Mouse (Mus musculus): ENCODE measurements around the gene C530008M17Rik. TPM values are rescaled to one million over a fixed set of nuclear protein-coding genes. Genes with fewer than 3 reads are reported as not detected.

Gene C530008M17Rik
- polyA plus RNA-seq, 1 experiment from 2014 or later = 58.3 TPM

DNA sequence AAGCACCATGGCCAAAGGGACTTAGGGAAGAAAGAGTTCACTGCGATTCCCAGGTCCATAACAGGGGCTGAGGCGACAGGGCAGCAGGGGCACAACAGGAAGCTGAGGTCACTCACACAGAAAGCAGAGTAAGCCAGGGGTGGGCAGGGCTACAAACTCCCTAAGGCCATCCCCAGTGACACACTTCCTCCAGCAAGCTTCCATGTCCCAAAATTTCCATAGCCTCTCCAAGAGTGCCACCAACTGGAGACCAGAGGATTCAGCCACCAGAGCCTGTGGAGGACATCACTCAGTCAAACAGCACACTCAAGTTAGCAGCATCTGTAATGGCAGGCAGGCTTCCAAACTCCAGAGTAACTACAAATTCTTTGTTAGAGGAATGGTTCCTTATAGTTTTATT lies 20.7 kb upstream of the C530008M17Rik start:
- no peaks in the 10 kb centered on the region for H3K4me1 ChIP-seq (ENCODE audit: control insufficient read depth, insufficient read depth, low read length)
- no peak overlapping the region for H3K9ac ChIP-seq (ENCODE audit: low read depth, low read length)
- peaks cover 10% of the 10 kb centered on the region for H3K36me3 ChIP-seq (ENCODE audit: control insufficient read depth, insufficient read depth, low read length)
- 97% methylated on average over 2 of the region's 2 CpGs for WGBS
- no peak overlapping the region for H3K4me3 ChIP-seq (ENCODE audit: low read depth, low read length)
- H3K27me3 ChIP-seq (ENCODE audit: control insufficient read depth, insufficient read depth, low read depth, low read length) = no peaks in the 10 kb centered on the region
- no peak overlapping the region for H3K27ac ChIP-seq (ENCODE audit: low read length)
- no peaks in the 10 kb centered on the region for H3K9me3 ChIP-seq (replicated peaks; ENCODE audit: control insufficient read depth, low read length, poor library complexity, severe bottlenecking)
- no peak overlapping the region for H3K4me2 ChIP-seq (ENCODE audit: low read length)
- no peak for ATAC-seq

DNA sequence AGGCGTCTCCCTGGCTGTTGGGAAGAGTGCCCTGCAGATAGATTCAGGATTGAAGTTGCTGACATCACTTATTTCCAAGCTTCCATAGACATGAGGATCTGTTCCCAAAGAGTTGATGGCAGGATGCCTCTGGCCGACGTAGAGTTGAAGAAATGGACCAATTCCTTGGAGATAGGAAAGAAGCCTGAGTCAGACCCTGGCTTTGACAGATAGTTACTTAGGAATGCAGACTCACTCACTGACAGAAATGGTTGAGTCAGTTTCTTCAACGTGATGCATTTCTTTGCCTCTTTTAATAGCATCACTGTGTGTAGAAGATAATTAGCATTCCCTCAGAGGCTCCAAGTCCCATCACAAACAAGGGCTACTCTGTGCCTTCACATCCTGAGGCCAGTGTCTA lies 14.2 kb upstream of the C530008M17Rik start:
- Histone ChIP-seq H3K9ac (ENCODE audit: low read depth, low read length) (no peak overlapping the region), H3K36me3 (ENCODE audit: control insufficient read depth, insufficient read depth, low read length) (peaks cover 7% of the 10 kb centered on the region; the same call in 1 of the 2 replicates), H3K4me3 (ENCODE audit: low read depth, low read length) (no peak overlapping the region), H3K4me1 (ENCODE audit: control insufficient read depth, insufficient read depth, low read length) (no peaks in the 10 kb centered on the region), H3K4me2 (ENCODE audit: low read length) (no peak overlapping the region), H3K27me3 (ENCODE audit: control insufficient read depth, insufficient read depth, low read depth, low read length) (no peaks in the 10 kb centered on the region), H3K9me3 (replicated peaks; ENCODE audit: control insufficient read depth, low read length, poor library complexity, severe bottlenecking) (no peaks in the 10 kb centered on the region), H3K27ac (ENCODE audit: low read length) (no peak overlapping the region)
- ATAC-seq = no peak
- 85% methylated on average over 4 of the region's 4 CpGs for WGBS

DNA sequence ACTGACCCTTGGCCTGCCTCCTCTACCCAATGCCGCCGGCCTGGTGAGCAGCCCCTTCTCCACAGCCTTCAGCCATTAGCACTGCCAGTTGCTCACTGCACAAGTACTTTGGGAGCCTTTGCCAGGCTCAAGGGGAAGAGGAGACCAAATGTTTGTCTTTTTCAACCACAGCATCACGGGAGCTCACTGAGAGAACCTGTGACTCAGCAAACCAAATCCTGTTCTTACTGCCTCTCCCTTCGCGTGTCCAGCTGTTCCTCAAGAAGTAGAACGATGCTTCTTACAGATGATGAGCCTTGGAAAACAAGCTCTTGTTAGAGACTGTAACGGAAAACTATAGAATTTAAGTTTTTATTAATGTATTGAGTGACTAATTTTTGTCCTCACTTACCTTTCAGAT lies 12.1 kb upstream of the C530008M17Rik start:
- Histone ChIP-seq H3K27ac (ENCODE audit: low read length) (no peak overlapping the region), H3K4me2 (ENCODE audit: low read length) (no peak overlapping the region), H3K36me3 (ENCODE audit: control insufficient read depth, insufficient read depth, low read length) (peaks cover 7% of the 10 kb centered on the region; the same call in 1 of the 2 replicates), H3K9me3 (replicated peaks; ENCODE audit: control insufficient read depth, low read length, poor library complexity, severe bottlenecking) (no peaks in the 10 kb centered on the region), H3K27me3 (ENCODE audit: control insufficient read depth, insufficient read depth, low read depth, low read length) (no peaks in the 10 kb centered on the region), H3K9ac (ENCODE audit: low read depth, low read length) (no peak overlapping the region), H3K4me1 (ENCODE audit: control insufficient read depth, insufficient read depth, low read length) (no peaks in the 10 kb centered on the region), H3K4me3 (ENCODE audit: low read depth, low read length) (no peak overlapping the region)
- no peak for ATAC-seq
- 95% methylated on average over 7 of the region's 7 CpGs for WGBS

DNA sequence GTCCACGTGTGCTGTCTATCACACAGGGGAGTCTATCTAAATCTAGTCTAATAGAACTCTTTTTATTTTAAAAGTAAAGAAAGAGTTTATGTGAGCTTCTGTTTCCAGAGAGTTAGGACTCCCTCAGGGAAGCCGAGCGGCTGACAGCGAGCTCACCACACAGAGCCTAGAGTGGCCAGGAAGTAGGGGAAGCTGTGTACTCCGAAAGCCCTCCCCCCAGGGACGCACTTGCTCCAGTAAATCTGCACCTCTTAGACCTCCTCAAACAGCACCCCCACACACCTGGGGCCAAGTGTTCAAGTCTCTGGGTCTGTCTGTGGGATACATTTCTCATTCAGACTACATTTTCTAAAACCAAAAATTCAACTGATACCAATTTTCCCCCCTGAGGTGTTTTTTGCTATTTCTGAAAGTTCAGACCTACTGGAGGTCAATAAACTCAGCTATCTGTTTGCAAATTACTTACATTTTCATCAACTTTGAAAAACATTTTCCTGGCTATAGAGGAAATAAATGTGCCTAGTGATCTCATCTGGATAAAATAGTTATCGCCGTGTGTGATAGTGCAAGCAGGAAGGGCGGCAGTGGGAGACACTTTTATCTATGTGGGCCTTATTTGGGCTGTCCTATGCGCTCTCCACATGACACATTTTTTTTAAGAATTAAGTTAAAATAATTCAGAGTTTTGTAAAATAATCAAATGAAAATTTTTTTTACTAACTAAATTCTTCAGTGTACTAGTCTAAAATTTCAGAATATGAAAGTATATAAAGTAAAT lies 11.0 kb upstream of the C530008M17Rik start:
- no peaks in the 10 kb centered on the region for H3K4me1 ChIP-seq (ENCODE audit: control insufficient read depth, insufficient read depth, low read length)
- WGBS = 93% methylated on average over 10 of the region's 10 CpGs
- H3K27ac ChIP-seq (ENCODE audit: low read length) = no peak overlapping the region
- H3K27me3 ChIP-seq (ENCODE audit: control insufficient read depth, insufficient read depth, low read depth, low read length) = no peaks in the 10 kb centered on the region
- peaks cover 7% of the 10 kb centered on the region; the same call in 1 of the 2 replicates for H3K36me3 ChIP-seq (ENCODE audit: control insufficient read depth, insufficient read depth, low read length)
- H3K4me2 ChIP-seq (ENCODE audit: low read length) = no peak overlapping the region
- no peaks in the 10 kb centered on the region for H3K9me3 ChIP-seq (replicated peaks; ENCODE audit: control insufficient read depth, low read length, poor library complexity, severe bottlenecking)
- no peak overlapping the region for H3K4me3 ChIP-seq (ENCODE audit: low read depth, low read length)
- no peak overlapping the region for H3K9ac ChIP-seq (ENCODE audit: low read depth, low read length)
- no peak for ATAC-seq

DNA sequence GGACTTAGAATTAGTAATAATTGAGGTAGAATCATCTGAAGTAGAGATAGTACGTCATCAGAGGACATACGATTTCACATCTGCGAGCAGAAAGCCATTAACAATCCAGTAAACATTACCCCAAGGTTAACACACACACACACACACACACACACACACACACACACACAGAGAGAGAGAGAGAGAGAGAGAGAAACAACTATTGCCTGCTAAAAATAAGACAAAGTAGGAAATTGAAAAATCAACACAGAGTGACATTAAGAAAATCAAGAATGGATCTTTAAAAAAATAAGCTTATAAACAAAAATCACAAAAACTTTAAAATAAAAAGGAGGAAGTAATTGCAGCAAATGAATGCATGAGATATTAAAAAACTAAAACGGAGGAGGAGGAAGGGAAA lies 6.4 kb upstream of the C530008M17Rik start:
- Histone ChIP-seq H3K36me3 (ENCODE audit: control insufficient read depth, insufficient read depth, low read length) (no peaks in the 10 kb centered on the region), H3K4me3 (ENCODE audit: low read depth, low read length) (no peak overlapping the region), H3K27ac (ENCODE audit: low read length) (no peak overlapping the region), H3K4me1 (ENCODE audit: control insufficient read depth, insufficient read depth, low read length) (peaks cover 10% of the 10 kb centered on the region), H3K4me2 (ENCODE audit: low read length) (no peak overlapping the region), H3K9me3 (replicated peaks; ENCODE audit: control insufficient read depth, low read length, poor library complexity, severe bottlenecking) (no peaks in the 10 kb centered on the region), H3K9ac (ENCODE audit: low read depth, low read length) (no peak overlapping the region), H3K27me3 (ENCODE audit: control insufficient read depth, insufficient read depth, low read depth, low read length) (no peaks in the 10 kb centered on the region)
- ATAC-seq = no peak
- 75% methylated on average over 4 of the region's 4 CpGs for WGBS

DNA sequence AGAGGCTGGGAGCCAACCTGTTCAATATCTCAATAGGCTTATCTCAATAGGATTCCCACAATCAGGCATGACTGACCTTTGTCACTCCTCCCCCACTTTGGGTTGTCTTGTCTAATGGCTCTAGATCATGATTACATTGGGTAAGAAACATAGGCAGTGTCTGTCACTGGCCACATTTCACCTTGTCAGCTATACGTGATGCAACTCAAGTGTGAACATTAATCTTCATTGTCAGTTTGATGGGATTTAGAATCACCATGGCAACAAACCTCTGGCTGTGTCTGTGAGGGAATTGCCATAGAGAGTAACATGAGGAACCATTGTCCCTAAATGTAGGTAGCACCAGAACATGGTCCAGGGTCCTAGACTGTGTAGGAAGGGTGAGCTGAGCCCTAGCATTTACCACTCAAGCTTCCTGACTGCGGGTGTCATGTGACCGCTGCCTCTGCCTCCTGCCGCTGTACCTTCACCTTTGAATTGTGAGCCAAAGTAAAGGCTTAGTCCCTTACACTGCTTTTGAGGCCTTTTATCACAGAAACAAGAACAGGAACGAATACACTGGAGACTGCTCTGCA lies 5.1 kb upstream of the C530008M17Rik start:
- no peak overlapping the region for H3K4me3 ChIP-seq (ENCODE audit: low read depth, low read length)
- H3K4me1 ChIP-seq (ENCODE audit: control insufficient read depth, insufficient read depth, low read length) = peaks cover 10% of the 10 kb centered on the region
- H3K4me2 ChIP-seq (ENCODE audit: low read length) = no peak overlapping the region
- H3K9ac ChIP-seq (ENCODE audit: low read depth, low read length) = no peak overlapping the region
- H3K27me3 ChIP-seq (ENCODE audit: control insufficient read depth, insufficient read depth, low read depth, low read length) = no peaks in the 10 kb centered on the region
- ATAC-seq = peak; percentile 90
- H3K36me3 ChIP-seq (ENCODE audit: control insufficient read depth, insufficient read depth, low read length) = no peaks in the 10 kb centered on the region
- WGBS = 38% methylated on average over 5 of the region's 5 CpGs
- H3K27ac ChIP-seq (ENCODE audit: low read length) = peak overlapping the region; percentile 68
- no peaks in the 10 kb centered on the region for H3K9me3 ChIP-seq (replicated peaks; ENCODE audit: control insufficient read depth, low read length, poor library complexity, severe bottlenecking)

DNA sequence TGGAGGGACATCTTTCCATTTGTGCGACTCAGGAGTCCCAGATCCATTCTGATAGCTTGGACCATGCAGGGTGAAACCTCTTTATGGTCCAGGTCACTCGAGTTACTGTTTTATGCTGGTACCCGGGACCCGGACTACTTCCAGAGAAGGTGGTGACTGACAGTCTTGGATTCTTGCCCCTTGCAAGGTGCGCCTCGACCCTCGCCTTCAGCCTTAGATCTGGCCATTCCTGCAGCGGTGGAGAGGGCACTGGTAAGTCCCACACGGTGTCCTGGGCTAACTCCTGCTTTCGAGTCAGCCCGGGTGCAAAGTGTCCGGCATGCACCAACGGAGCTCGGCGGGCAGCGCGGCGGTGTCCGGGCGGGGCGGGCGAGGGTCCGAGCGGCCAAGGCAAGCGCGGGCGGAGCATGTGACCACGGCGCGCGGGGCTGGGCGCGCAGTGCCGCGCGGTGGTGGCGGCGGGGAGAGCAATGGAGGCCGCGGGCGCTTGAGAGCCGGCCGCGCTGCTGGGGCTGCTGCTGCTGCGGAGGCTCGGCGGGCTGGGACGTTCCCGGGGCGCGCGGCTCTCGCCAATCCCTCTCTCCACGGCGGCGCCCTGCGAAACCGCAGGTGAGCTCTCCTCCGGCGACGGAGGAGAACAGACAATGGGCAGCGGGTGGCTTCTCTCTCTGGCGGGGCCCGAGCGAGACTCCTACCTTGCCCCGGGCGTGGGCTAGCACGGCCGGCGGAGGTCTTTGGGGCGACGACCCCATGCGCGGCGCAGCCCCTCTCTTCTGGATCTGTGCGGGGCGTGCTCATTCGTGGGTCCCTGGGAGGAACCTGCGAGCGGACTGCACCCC lies 1.2 kb downstream of the C530008M17Rik start:
- Histone ChIP-seq H3K9me3 (replicated peaks; ENCODE audit: control insufficient read depth, low read length, poor library complexity, severe bottlenecking) (no peaks in the 10 kb centered on the region), H3K36me3 (ENCODE audit: control insufficient read depth, insufficient read depth, low read length) (no peaks in the 10 kb centered on the region), H3K27me3 (ENCODE audit: control insufficient read depth, insufficient read depth, low read depth, low read length) (no peaks in the 10 kb centered on the region), H3K9ac (ENCODE audit: low read depth, low read length) (peak overlapping the region; percentile 100), H3K27ac (ENCODE audit: low read length) (peak overlapping the region; percentile 99), H3K4me1 (ENCODE audit: control insufficient read depth, insufficient read depth, low read length) (peaks cover 27% of the 10 kb centered on the region), H3K4me3 (ENCODE audit: low read depth, low read length) (peak overlapping the region; percentile 95), H3K4me2 (ENCODE audit: low read length) (peak overlapping the region; percentile 81)
- WGBS = under 1% methylated on average over 76 of the region's 80 CpGs
- peak; percentile 94 for ATAC-seq

DNA sequence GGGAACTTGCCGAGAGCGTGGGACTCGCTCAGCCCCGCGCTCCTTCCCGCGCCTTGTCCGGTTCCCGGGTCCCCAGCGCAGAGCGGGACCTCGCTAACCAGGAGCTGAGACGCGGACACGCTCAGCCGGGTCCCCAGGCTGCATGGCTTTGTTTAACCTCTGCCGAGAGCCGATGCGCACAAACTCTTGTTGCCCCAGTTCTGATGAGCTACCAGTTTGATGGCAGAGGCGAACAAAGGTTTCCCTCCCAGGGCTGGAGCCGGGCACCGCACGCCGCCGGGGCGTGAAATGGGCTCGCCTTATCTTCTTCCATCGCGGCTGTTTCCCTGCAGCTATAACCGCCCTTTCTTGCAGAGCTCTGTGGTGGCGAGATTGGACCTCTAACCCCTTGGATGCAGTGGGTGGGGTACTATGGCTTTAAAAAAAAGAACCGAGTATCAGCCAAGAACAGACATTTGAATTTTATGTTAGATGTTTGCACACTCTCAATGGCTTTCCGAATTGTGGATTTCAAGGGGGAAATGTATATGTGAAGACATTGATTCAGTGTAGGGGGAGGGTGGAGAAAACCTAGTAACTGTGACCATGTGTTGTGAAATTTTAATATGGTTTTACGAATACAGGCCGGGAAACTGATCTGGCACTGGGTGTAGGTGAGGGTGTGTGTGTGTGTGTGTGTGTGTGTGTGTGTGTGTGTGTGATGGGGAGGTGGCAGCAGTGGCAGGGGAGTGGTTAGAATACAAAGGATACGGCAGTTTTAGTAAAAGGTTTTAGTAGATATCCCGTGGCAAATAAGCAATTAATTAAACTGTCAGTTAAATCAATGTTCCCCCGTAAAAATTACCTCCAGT lies 2.0 kb downstream of the C530008M17Rik start:
- Histone ChIP-seq H3K9me3 (replicated peaks; ENCODE audit: control insufficient read depth, low read length, poor library complexity, severe bottlenecking) (no peaks in the 10 kb centered on the region), H3K36me3 (ENCODE audit: control insufficient read depth, insufficient read depth, low read length) (no peaks in the 10 kb centered on the region), H3K4me1 (ENCODE audit: control insufficient read depth, insufficient read depth, low read length) (peaks cover 30% of the 10 kb centered on the region), H3K4me3 (ENCODE audit: low read depth, low read length) (peak overlapping the region; percentile 95), H3K9ac (ENCODE audit: low read depth, low read length) (peak overlapping the region; percentile 100), H3K27ac (ENCODE audit: low read length) (peak overlapping the region; percentile 99), H3K4me2 (ENCODE audit: low read length) (peak overlapping the region; percentile 81), H3K27me3 (ENCODE audit: control insufficient read depth, insufficient read depth, low read depth, low read length) (no peaks in the 10 kb centered on the region)
- WGBS = under 1% methylated on average over 38 of the region's 38 CpGs
- ATAC-seq = peak; percentile 84
